Mouse (Mus musculus) midbrain, embryonic 16.5 days (tissue): ENCODE results near the gene Ccn2. TPM values are rescaled to one million over a fixed set of nuclear protein-coding genes. Genes with fewer than 3 reads are reported as not detected.

Source experiments
- ATAC-seq: fragments of 200-750 bp; cut with Nextera tagmentation; 2 replicates; pipeline ENCODE4 v1.8.0; 2017; ENCODE audit warnings: moderate TSS enrichment
- H3K27ac ChIP-seq: fragments of 300-500 bp; sonication (generic); 2 replicates; pipeline ENCODE4 v1.5.1; 2014; ENCODE audit warnings: mild to moderate bottlenecking, low read length, mixed read lengths
- H3K27me3 ChIP-seq: fragments of 300-500 bp; sonication (generic); 2 replicates; pipeline ENCODE4 v1.6.1; 2014; ENCODE audit warnings: low read depth, low read length, mixed read lengths; ENCODE audit not compliant: control insufficient read depth, insufficient read depth
- H3K36me3 ChIP-seq: fragments of 300-500 bp; sonication (generic); 2 replicates; pipeline ENCODE4 v1.6.1; 2014; ENCODE audit warnings: mild to moderate bottlenecking, low read length, moderate library complexity, mixed read lengths; ENCODE audit not compliant: control insufficient read depth, insufficient read depth
- H3K4me1 ChIP-seq: fragments of 300-500 bp; sonication (generic); 2 replicates; pipeline ENCODE4 v1.6.1; 2014; ENCODE audit warnings: mild to moderate bottlenecking, low read length, mixed read lengths; ENCODE audit not compliant: control insufficient read depth, insufficient read depth
- H3K4me2 ChIP-seq: fragments of 300-500 bp; sonication (generic); 2 replicates; pipeline ENCODE4 v1.6.1; 2014; ENCODE audit warnings: mild to moderate bottlenecking, low read length, mixed read lengths
- H3K4me3 ChIP-seq: fragments of 300-500 bp; sonication (generic); 2 replicates; pipeline ENCODE4 v1.5.1; 2014; ENCODE audit warnings: low read depth, mild to moderate bottlenecking, low read length, moderate library complexity, mixed read lengths
- H3K9ac ChIP-seq: fragments of 300-500 bp; sonication (generic); 2 replicates; pipeline ENCODE4 v1.6.1; 2014; ENCODE audit warnings: low read depth, low read length, mixed read lengths
- H3K9me3 ChIP-seq: fragments of 300-500 bp; sonication (generic); replicated peaks from 2 replicates; pipeline ENCODE4 v1.6.1; 2014; ENCODE audit warnings: mild to moderate bottlenecking, low read length, mixed read lengths; ENCODE audit not compliant: control insufficient read depth, poor library complexity, severe bottlenecking
- WGBS: fragments of 180-500 bp; shearing (Covaris S2); extraction: QIAGEN DNeasy Blood & Tissue Kit; methylation state at CpG from one replicate; pipeline ENCODE4 v1.1.7; 2014; 5-methylcytosine and 5-hydroxymethylcytosine counted together
- polyA plus RNA-seq: library from polyadenylated mRNA; unstranded; fragments of >200 nt; fragmentation: Nextera tagmentation; extraction: Ambion mirVana; gene quantifications from 2 replicates; pipeline ENCODE4 v1.2.1, GENCODE M21; 2015

Gene Ccn2
- polyA plus RNA-seq, 1 experiment from 2014 or later, result 3.6 TPM

GRCm38 (mm10) chr10:24641416-24642140 is 46.3 kb downstream of the Ccn2 start:
- H3K9me3 ChIP-seq, result no peaks in the 10 kb centered on the region
- 81% methylated on average over 14 of the region's 14 CpGs for WGBS
- ATAC-seq, result no peak
- H3K4me3 ChIP-seq, result no peak overlapping the region
- H3K36me3 ChIP-seq, result no peaks in the 10 kb centered on the region
- H3K27ac ChIP-seq, result no peak overlapping the region
- no peak overlapping the region for H3K4me2 ChIP-seq
- H3K4me1 ChIP-seq, result no peaks in the 10 kb centered on the region
- no peaks in the 10 kb centered on the region for H3K27me3 ChIP-seq
- no peak overlapping the region for H3K9ac ChIP-seq

GRCm38 (mm10) chr10:24642796-24643580 is 47.7 kb downstream of the Ccn2 start:
- ATAC-seq, result no peak
- H3K27ac ChIP-seq, result no peak overlapping the region
- no peaks in the 10 kb centered on the region for H3K9me3 ChIP-seq
- no peak overlapping the region for H3K4me2 ChIP-seq
- H3K27me3 ChIP-seq, result no peaks in the 10 kb centered on the region
- H3K9ac ChIP-seq, result no peak overlapping the region
- H3K36me3 ChIP-seq, result no peaks in the 10 kb centered on the region
- no peak overlapping the region for H3K4me3 ChIP-seq
- WGBS, result 87% methylated on average over 11 of the region's 11 CpGs
- H3K4me1 ChIP-seq, result no peaks in the 10 kb centered on the region

GRCm38 (mm10) chr10:24645169-24645568 is 49.9 kb downstream of the Ccn2 start:
- H3K9ac ChIP-seq, result no peak overlapping the region
- no peak overlapping the region for H3K27ac ChIP-seq
- H3K36me3 ChIP-seq, result no peaks in the 10 kb centered on the region
- no peaks in the 10 kb centered on the region for H3K27me3 ChIP-seq
- no peak overlapping the region for H3K4me2 ChIP-seq
- WGBS, result 96% methylated on average over 8 of the region's 8 CpGs
- ATAC-seq, result no peak
- H3K4me3 ChIP-seq, result no peak overlapping the region
- no peaks in the 10 kb centered on the region for H3K4me1 ChIP-seq
- H3K9me3 ChIP-seq, result no peaks in the 10 kb centered on the region

Other genes starting within 250 kb of the Ccn2 start
- 2.8 and 3.3 TPM in 2 replicates for gene Enpp1, start 116.7 kb downstream of the Ccn2 start, polyA plus RNA-seq
- gene Enpp3, start 247.4 kb downstream of the Ccn2 start, polyA plus RNA-seq, result 2.6 and 3.4 TPM in 2 replicates